Mouse (Mus musculus): ENCODE data around the gene Uncx.

DNA sequence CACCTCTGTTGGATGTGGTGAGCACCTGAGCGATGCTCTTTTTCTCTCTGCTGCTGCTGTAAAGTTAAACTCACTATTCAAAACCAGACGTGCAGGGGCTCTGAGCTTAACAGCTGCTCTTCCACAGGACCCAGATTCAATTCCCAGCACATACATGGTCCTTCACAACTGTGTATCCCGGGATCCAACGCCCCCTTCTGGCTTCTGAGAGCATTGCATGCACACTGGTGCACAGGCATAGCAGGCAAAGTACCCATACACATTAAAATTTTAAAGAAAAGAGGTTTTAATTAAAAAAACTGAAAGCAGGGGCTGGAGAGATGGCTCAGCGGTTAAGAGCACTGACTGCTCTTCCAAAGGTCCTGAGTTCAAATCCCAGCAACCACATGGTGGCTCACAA is 46.4 kb upstream of the Uncx start:
- TF ChIP-seq CTCF (IDR thresholded peaks at IDR 0.05; ENCODE audit: low read depth) (no peak), EP300 (IDR thresholded peaks at IDR 0.05; ENCODE audit: low read depth) (no peak)
